Mouse (Mus musculus) midbrain, embryonic 14.5 days (tissue): Measurements from ENCODE around the gene Csrnp1. TPM values are rescaled to one million over a fixed set of nuclear protein-coding genes. Genes with fewer than 3 reads are reported as not detected.

Experiments used
- ATAC-seq: fragments of 200-750 bp; cut with Nextera tagmentation; 2 replicates; pipeline ENCODE4 v1.8.0; 2017; ENCODE audit warnings: moderate number of reproducible peaks, moderate library complexity; ENCODE audit not compliant: low FRiP score, low TSS enrichment
- DNase-seq: peaks from one replicate; pipeline ENCODE4 v3.0.0-alpha.2; 2015
- H3K27ac ChIP-seq: fragments of 300-500 bp; sonication (generic); replicated peaks from 2 replicates; pipeline ENCODE4 v1.5.1; 2014; ENCODE audit warnings: mild to moderate bottlenecking, low read depth, low read length, moderate library complexity
- H3K27me3 ChIP-seq: fragments of 300-500 bp; sonication (generic); 2 replicates; pipeline ENCODE4 v1.6.1; 2014; ENCODE audit warnings: low read length, control low read depth, mixed read lengths; ENCODE audit not compliant: control insufficient read depth, insufficient read depth
- H3K36me3 ChIP-seq: fragments of 300-500 bp; sonication (generic); 2 replicates; pipeline ENCODE4 v1.6.1; 2014; ENCODE audit warnings: low read length, control low read depth; ENCODE audit not compliant: control insufficient read depth, insufficient read depth
- H3K4me1 ChIP-seq: fragments of 300-500 bp; sonication (generic); 2 replicates; pipeline ENCODE4 v1.6.1; 2014; ENCODE audit warnings: mild to moderate bottlenecking, antibody characterized with exemption, low read length, control low read depth; ENCODE audit not compliant: control insufficient read depth, insufficient read depth
- H3K4me2 ChIP-seq: fragments of 300-500 bp; sonication (generic); 2 replicates; pipeline ENCODE4 v1.6.1; 2014; ENCODE audit warnings: mild to moderate bottlenecking, low read length, moderate library complexity
- H3K4me3 ChIP-seq: fragments of 300-500 bp; sonication (generic); replicated peaks from 2 replicates; pipeline ENCODE4 v1.5.1; 2014; ENCODE audit warnings: low read depth, low read length
- H3K9ac ChIP-seq: fragments of 300-500 bp; sonication (generic); replicated peaks from 2 replicates; pipeline ENCODE4 v1.6.1; 2014; ENCODE audit warnings: mild to moderate bottlenecking, low read length, moderate library complexity
- H3K9me3 ChIP-seq: fragments of 300-500 bp; sonication (generic); 2 replicates; pipeline ENCODE4 v1.6.1; 2016; ENCODE audit warnings: low read length, control low read depth, mixed read lengths; ENCODE audit not compliant: control insufficient read depth
- WGBS: fragments of 180-500 bp; shearing (Covaris S2); extraction: QIAGEN DNeasy Blood & Tissue Kit; methylation state at CpG from one replicate; pipeline ENCODE4 v1.1.7; 2014; 5-methylcytosine and 5-hydroxymethylcytosine counted together
- polyA plus RNA-seq: library from polyadenylated mRNA; unstranded; fragments of >200 nt; fragmentation: Nextera tagmentation; extraction: Ambion mirVana; gene quantifications from 2 replicates; pipeline ENCODE4 v1.2.1, GENCODE M21; 2014

Csrnp1 gene
- polyA plus RNA-seq, 1 experiment from 2014 or later, result 0.67 TPM

DNA sequence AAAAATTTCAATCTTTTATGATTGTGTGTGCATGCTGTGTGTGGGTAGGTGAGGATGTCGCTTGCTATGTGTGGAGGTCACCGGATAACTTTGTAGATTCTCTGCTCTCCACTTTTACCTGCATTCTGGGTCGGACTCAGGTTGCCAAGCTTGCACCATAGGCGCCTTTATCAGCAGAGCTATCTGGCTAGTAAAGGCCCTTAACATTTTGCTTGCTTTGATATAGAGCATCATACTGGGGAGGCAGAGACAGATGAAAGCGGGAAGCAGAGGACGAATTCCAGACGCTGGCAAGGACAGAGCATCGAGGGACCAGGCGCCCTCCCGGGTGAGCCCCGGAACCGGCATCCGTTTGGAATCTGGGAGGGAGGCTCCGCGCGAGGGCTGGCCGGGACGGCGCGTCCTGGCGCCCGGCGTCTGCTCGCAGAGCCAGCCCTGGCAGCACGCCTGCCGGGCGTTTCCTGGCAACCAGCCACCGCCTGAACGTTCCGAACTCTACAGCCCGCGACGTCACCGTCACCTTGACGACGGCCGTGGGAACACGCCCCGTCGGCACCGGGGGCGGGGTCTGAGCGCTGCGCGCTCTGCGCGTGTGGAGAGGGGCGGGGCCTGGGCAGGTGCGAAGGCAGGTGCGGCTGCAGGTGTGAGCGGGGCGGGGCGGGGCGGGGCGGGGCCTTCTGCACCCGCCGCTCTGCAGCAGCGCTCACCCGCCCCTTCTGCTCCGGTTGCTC, 26.5 kb upstream of the Csrnp1 start:
- WGBS, result 2% methylated on average over 56 of the region's 60 CpGs
- DNase-seq (peak; percentile 99), ATAC-seq (peak; percentile 95)
- Histone ChIP-seq H3K9ac (peak overlapping the region; percentile 53), H3K4me3 (peak overlapping the region; percentile 46), H3K4me1 (0 out of 2 replicates have a peak, but pooled peaks cover 2% of the 10 kb centered on the region), H3K9me3 (no peaks in the 10 kb centered on the region), H3K27ac (peak overlapping the region; percentile 86), H3K4me2 (peak overlapping the region; percentile 83), H3K27me3 (no peaks in the 10 kb centered on the region), H3K36me3 (no peaks in the 10 kb centered on the region)

DNA sequence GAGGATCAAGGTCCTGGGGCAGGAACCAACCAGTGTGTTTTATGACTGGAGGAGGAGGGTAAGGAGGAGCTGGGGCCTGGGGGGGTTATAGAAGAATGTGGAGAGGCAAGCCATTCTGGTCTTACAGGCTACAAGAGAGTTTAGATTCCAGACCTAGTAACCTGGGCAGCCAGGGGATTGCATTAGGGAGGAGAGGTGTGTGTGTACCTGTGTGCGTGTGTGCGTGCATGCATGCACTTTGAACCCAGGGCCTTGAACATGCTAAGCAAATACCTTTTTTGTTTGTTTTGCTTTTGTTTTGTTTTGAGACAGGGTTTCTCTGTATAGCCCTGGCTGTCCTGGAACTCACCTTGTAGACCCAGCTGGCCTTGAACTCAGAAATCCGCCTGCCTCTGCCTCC, 25.4 kb upstream of the Csrnp1 start:
- Histone ChIP-seq H3K9me3 (no peaks in the 10 kb centered on the region), H3K4me2 (no peak overlapping the region), H3K27me3 (no peaks in the 10 kb centered on the region), H3K36me3 (no peaks in the 10 kb centered on the region), H3K27ac (no peak overlapping the region), H3K4me1 (0 out of 2 replicates have a peak, but pooled peaks cover 2% of the 10 kb centered on the region), H3K4me3 (no peak overlapping the region), H3K9ac (no peak overlapping the region)
- ATAC-seq, result no peak
- no peak for DNase-seq
- 96% methylated on average over 3 of the region's 3 CpGs for WGBS

DNA sequence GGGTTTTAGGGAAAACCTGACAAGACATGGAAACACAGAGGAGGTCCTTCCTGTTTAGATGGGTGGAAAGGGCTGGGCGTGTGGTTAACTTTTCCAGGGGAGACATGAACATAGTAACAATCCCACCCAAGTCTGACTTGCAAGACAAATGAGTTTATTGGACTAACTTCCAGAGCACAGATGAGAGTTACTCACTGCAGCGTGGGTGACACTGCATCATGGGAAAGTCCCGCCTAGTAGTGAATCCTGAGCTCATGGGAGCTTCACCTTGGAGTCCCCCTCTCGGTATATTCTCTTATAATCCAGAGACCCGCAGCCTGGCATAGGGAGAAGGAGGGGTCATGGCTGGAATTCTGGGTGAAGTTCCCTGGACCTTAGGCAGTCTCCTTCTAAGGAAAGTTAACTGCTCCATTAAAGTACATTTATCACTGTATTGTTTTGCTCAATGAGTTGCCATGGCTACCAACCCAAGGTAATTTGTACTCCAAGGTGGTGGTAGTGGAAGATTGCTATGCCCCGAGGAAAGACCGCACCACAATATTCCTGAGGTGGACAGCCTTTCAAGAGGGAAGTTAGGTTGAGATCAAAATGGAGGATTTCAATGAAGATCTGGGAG, 24.9 kb upstream of the Csrnp1 start:
- no peak overlapping the region for H3K4me3 ChIP-seq
- no peaks in the 10 kb centered on the region for H3K36me3 ChIP-seq
- ATAC-seq, result no peak
- no peaks in the 10 kb centered on the region for H3K9me3 ChIP-seq
- DNase-seq, result no peak
- 0 out of 2 replicates have a peak, but pooled peaks cover 2% of the 10 kb centered on the region for H3K4me1 ChIP-seq
- WGBS, result 86% methylated on average over 7 of the region's 7 CpGs
- H3K4me2 ChIP-seq, result no peak overlapping the region
- H3K27me3 ChIP-seq, result no peaks in the 10 kb centered on the region
- H3K9ac ChIP-seq, result no peak overlapping the region
- no peak overlapping the region for H3K27ac ChIP-seq

DNA sequence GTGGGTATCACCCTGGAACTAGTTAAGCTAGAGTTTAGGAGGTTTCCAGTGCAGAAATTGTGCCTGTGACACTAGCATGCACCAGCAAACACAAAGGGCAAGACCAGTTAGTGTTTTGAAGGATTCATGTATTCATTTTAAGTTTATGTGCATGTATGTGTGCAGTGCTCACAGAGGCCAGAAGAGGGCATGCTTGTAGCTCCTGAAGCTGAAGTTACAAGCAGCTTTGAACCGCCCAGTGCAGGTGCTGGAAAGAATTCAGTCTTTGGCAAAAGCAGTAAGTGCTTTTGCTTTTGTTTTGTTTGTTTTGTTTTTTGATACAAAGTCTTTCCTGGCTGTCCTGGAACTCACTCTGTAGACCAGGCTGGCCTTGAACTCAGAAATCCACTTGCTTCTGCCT, 23.4 kb upstream of the Csrnp1 start:
- Histone ChIP-seq H3K27me3 (no peaks in the 10 kb centered on the region), H3K27ac (no peak overlapping the region), H3K4me3 (no peak overlapping the region), H3K4me1 (0 out of 2 replicates have a peak, but pooled peaks cover 5% of the 10 kb centered on the region), H3K36me3 (no peaks in the 10 kb centered on the region), H3K9ac (no peak overlapping the region), H3K9me3 (no peaks in the 10 kb centered on the region), H3K4me2 (no peak overlapping the region)
- ATAC-seq, result no peak
- 95% methylated on average over 1 of the region's 1 CpGs for WGBS
- DNase-seq, result no peak

DNA sequence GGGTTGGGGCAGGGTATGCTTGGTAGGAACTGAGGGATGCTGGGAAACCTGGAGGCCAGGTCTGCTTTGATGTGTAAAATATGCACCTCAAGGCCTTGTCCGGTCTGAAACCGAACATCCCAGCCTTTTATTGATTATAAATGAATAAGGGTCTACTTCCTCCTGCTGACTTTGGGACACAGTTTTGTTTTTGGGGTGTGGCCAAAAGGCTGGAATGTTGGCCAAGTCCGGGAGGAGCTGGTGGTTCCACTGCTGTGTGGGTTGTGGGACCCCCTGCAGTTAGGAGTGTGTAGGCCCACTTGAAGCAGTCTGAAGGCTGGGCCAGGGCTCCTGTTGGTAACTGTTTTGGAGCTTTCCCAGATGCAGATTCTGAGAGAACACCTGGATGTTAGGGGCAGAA, 21.5 kb upstream of the Csrnp1 start:
- DNase-seq (no peak), ATAC-seq (no peak)
- 75% methylated on average over 3 of the region's 3 CpGs for WGBS
- Histone ChIP-seq H3K4me2 (no peak overlapping the region), H3K27me3 (no peaks in the 10 kb centered on the region), H3K4me1 (0 out of 2 replicates have a peak, but pooled peaks cover 3% of the 10 kb centered on the region), H3K27ac (no peak overlapping the region), H3K9ac (no peak overlapping the region), H3K4me3 (no peak overlapping the region), H3K36me3 (no peaks in the 10 kb centered on the region), H3K9me3 (no peaks in the 10 kb centered on the region)

DNA sequence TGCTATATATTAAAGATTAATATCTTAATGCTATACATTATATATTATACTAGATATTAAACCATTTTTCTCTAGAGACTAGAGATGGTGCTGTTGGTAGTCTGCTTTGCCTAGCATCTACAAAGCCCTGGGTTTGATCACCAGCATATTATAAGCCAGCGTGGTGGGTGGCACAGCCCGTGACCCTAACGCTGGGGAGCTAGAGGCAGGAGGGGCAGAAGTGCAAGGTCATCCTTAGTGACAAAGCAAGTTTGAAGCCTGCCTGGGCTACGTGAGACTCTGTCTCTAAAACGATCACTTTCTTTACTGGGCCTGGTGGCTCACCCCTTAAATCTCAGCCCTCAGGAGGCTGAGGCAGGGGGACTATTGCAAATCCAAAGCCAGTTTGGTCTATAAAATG, 18.4 kb upstream of the Csrnp1 start:
- Histone ChIP-seq H3K4me2 (no peak overlapping the region), H3K36me3 (no peaks in the 10 kb centered on the region), H3K27me3 (no peaks in the 10 kb centered on the region), H3K4me3 (no peak overlapping the region), H3K9me3 (no peaks in the 10 kb centered on the region), H3K9ac (no peak overlapping the region), H3K27ac (no peak overlapping the region), H3K4me1 (0 out of 2 replicates have a peak, but pooled peaks cover 3% of the 10 kb centered on the region)
- 84% methylated on average over 5 of the region's 5 CpGs for WGBS
- DNase-seq, result no peak
- no peak for ATAC-seq

- DNase-seq, result peak; percentile 71
- ATAC-seq, result no peak
- H3K9ac ChIP-seq, result peak overlapping the region; percentile 34; the same call in 1 of the 2 replicates
- peak overlapping the region; percentile 23 for H3K4me3 ChIP-seq
- no peaks in the 10 kb centered on the region for H3K36me3 ChIP-seq
- no peaks in the 10 kb centered on the region for H3K27me3 ChIP-seq
- WGBS, result 11% methylated on average over 31 of the region's 31 CpGs
- H3K4me2 ChIP-seq, result peak overlapping the region; percentile 53
- 0 out of 2 replicates have a peak, but pooled peaks cover 3% of the 10 kb centered on the region for H3K4me1 ChIP-seq
- H3K9me3 ChIP-seq, result no peaks in the 10 kb centered on the region
- H3K27ac ChIP-seq, result no peak overlapping the region
Observed at GRCm38 (mm10) chr9:120001945-120002725, 17.7 kb upstream of the Csrnp1 start.

DNA sequence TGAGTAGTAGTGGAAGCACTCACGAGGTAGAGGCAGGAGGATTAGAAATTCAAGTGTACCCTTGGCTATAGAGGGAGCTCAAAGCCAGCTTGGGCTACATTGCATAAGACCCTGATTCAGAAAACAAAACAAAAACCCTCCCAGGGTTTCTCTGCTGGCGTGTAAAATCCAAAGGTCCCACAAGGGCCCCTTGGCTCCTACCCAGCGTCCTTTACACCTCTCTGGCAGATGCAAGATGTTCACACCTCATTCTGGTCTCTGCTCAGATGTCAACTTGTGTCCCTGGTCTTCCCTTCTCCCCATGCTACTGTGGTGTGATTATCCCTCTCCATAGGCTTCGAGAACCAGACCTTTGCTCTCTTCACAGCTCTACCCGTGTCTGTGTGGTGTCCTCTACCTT, 16.3 kb upstream of the Csrnp1 start:
- 79% methylated on average over 5 of the region's 5 CpGs for WGBS
- Histone ChIP-seq H3K9ac (no peak overlapping the region), H3K4me1 (0 out of 2 replicates have a peak, but pooled peaks cover 3% of the 10 kb centered on the region), H3K4me3 (no peak overlapping the region), H3K9me3 (no peaks in the 10 kb centered on the region), H3K36me3 (no peaks in the 10 kb centered on the region), H3K27ac (no peak overlapping the region), H3K27me3 (no peaks in the 10 kb centered on the region), H3K4me2 (no peak overlapping the region)
- ATAC-seq, result no peak
- DNase-seq, result no peak
